Mouse (Mus musculus) stomach, postnatal 0 days (tissue): ENCODE measurements around the gene Psmb4. TPM values are rescaled to one million over a fixed set of nuclear protein-coding genes. Genes with fewer than 3 reads are reported as not detected.
"Not testable (repeated sequence)": the region's sequence is repeated elsewhere in the genome, so short reads cannot be mapped to it uniquely, and the experiment has no call there.

ENCODE experiments used
- ATAC-seq: fragments of 200-750 bp; cut with Nextera tagmentation; 2 replicates; pipeline ENCODE4 v1.8.0; 2017; ENCODE audit not compliant: low FRiP score, low TSS enrichment
- DNase-seq: peaks from one replicate; pipeline ENCODE4 v3.0.0-alpha.2; 2016; ENCODE audit warnings: low spot score
- H3K27ac ChIP-seq: fragments of 300-500 bp; sonication (generic); replicated peaks from 2 replicates; pipeline ENCODE4 v1.5.1; 2014; ENCODE audit warnings: mild to moderate bottlenecking, control low read depth
- H3K27me3 ChIP-seq: fragments of 300-500 bp; sonication (generic); 2 replicates; pipeline ENCODE4 v1.6.1; 2014; ENCODE audit warnings: low read length; ENCODE audit not compliant: control insufficient read depth, insufficient read depth
- H3K36me3 ChIP-seq: fragments of 300-500 bp; sonication (generic); 2 replicates; pipeline ENCODE4 v1.6.1; 2014; ENCODE audit warnings: low read length, mixed read lengths; ENCODE audit not compliant: control insufficient read depth, insufficient read depth
- H3K4me1 ChIP-seq: fragments of 300-500 bp; sonication (generic); replicated peaks from 2 replicates; pipeline ENCODE4 v1.6.1; 2014; ENCODE audit warnings: antibody characterized with exemption; ENCODE audit not compliant: control insufficient read depth, insufficient read depth
- H3K4me2 ChIP-seq: fragments of 300-500 bp; sonication (generic); replicated peaks from 2 replicates; pipeline ENCODE4 v1.6.1; 2014; ENCODE audit warnings: low read depth, mild to moderate bottlenecking, control low read depth, moderate library complexity
- H3K4me3 ChIP-seq: fragments of 300-500 bp; sonication (generic); 2 replicates; pipeline ENCODE4 v1.5.1; 2014; ENCODE audit warnings: low read depth, low read length, control low read depth
- H3K9ac ChIP-seq: fragments of 300-500 bp; sonication (generic); 2 replicates; pipeline ENCODE4 v1.6.1; 2014; ENCODE audit warnings: mild to moderate bottlenecking, low read length, control low read depth, mixed read lengths
- H3K9me3 ChIP-seq: fragments of 300-500 bp; sonication (generic); 2 replicates; pipeline ENCODE4 v1.6.1; 2016; ENCODE audit warnings: low read length; ENCODE audit not compliant: control insufficient read depth
- CTCF ChIP-seq: IDR thresholded peaks from 2 replicates; pipeline ENCODE4 v1.5.1; 2016; ENCODE audit warnings: antibody characterized with exemption, low read depth, mild to moderate bottlenecking, moderate library complexity
- EP300 ChIP-seq: optimal IDR thresholded peaks from 2 replicates; pipeline ENCODE3; 2016; ENCODE audit warnings: antibody characterized with exemption
- WGBS: fragments of 180-500 bp; shearing (Covaris S2); extraction: QIAGEN DNeasy Blood & Tissue Kit; methylation state at CpG from one replicate; pipeline ENCODE4 v1.1.7; 2014; 5-methylcytosine and 5-hydroxymethylcytosine counted together
- polyA plus RNA-seq: library from polyadenylated mRNA; unstranded; fragments of >200 nt; fragmentation: Nextera tagmentation; extraction: Ambion mirVana; gene quantifications from 2 replicates; pipeline ENCODE4 v1.2.1, GENCODE M21; 2015

The Psmb4 gene
- polyA plus RNA-seq, 1 experiment from 2014 or later = 251 TPM

DNA sequence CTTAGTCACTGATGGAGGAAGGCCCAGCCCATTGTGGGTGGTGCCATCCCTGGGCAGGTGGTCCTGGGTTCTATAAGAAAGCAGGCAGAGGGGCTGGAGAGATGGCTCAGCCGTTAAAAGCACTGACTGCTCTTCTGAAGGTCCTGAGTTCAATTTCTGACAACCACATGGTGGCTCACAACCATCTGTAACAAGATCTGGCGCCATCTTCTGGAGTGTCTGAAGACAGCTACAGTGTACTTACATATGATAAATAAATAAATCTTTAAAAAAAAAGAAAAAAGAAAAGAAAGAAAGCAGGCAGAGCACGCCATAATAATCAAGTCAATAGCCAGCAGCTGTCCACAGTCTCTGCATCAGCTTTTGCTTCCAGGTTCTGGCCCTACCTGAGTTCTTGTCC lies 18.0 kb upstream of the Psmb4 start:
- H3K27me3 ChIP-seq, DNase-seq, ATAC-seq, H3K36me3 ChIP-seq, H3K9ac ChIP-seq, H3K4me1 ChIP-seq, H3K27ac ChIP-seq, H3K4me2 ChIP-seq, H3K9me3 ChIP-seq, H3K4me3 ChIP-seq: not testable (repeated sequence)
- 60% methylated on average over 3 of the region's 3 CpGs for WGBS
- peak; percentile 47 for TF ChIP-seq CTCF

DNA sequence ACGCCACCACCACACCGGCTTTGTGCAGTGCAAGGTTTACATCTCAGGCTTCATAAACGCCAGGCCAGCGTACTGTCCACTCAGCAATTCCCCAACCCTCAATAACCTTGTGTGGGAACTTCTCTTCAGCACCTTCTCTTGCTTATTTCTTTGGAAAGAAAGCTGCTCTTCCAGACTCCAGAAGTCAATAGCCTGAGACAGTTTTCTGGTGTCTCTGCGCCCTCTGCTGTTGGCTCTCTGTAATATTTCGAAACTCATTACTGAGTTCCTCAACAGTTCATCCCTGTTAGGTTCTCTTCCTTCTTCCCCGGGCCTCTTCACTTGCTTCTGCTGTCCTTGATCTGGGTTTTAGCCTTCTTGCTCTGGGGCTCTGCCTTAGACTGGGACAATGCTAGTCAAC lies 16.0 kb upstream of the Psmb4 start:
- Histone ChIP-seq H3K4me1 (no peaks in the 10 kb centered on the region), H3K9me3 (no peaks in the 10 kb centered on the region), H3K4me2 (no peak overlapping the region), H3K36me3 (no peaks in the 10 kb centered on the region), H3K9ac (no peak overlapping the region), H3K4me3 (no peak overlapping the region), H3K27me3 (no peaks in the 10 kb centered on the region), H3K27ac (no peak overlapping the region)
- 15% methylated on average over 7 of the region's 7 CpGs for WGBS
- ATAC-seq = peak; percentile 45; the same call in 1 of the 2 replicates
- DNase-seq = peak; percentile 65
- TF ChIP-seq CTCF (peak; percentile 83), EP300 (no peak)

DNA sequence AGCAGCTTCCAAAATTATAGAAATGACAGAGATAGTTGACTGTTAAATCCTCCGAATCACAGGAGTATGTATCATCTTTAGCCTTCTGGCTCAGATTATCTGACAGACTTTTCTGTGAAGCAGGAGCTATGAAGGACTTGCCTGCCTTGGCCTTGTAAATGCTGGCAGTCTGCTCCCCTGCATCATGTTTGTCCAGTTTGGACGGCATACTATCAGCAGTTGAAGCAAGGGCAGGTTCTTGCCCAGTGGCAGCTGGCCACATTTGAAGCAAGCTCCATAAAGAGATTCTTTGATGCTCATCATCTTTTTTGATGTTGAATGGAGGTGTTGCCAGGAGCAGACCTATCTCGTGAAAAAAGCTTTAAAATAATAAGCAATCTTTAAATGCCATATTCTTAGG lies 7.3 kb upstream of the Psmb4 start:
- Histone ChIP-seq H3K27ac (no peak overlapping the region), H3K27me3 (no peaks in the 10 kb centered on the region), H3K36me3 (no peaks in the 10 kb centered on the region), H3K4me3 (no peak overlapping the region), H3K4me2 (no peak overlapping the region), H3K9me3 (no peaks in the 10 kb centered on the region), H3K9ac (no peak overlapping the region), H3K4me1 (no peaks in the 10 kb centered on the region)
- ATAC-seq (no peak), DNase-seq (no peak)
- TF ChIP-seq CTCF (no peak), EP300 (no peak)
- 64% methylated on average over 3 of the region's 3 CpGs for WGBS

DNA sequence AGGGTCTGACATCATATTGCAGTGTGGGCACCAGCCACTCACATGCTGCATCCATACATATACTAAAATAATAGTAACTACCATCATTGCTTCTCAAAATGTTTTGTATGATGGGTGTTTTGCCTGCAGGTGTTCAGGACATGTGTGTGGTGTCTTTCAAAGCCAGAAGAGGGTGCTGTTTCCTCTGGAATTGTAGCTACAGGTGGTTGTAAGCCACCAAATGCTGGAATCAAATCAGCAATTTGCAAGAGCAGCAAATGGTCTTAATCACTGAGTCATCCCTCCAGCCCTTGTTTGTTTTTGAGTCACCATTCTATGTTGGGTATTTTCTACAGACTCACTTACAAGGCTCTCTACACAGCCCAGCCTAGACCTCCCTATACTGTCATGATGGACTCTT lies 1.8 kb upstream of the Psmb4 start:
- Histone ChIP-seq H3K9ac (no peak overlapping the region), H3K36me3 (peaks cover 6% of the 10 kb centered on the region; the same call in 1 of the 2 replicates), H3K4me1 (peaks cover 3% of the 10 kb centered on the region; the same call in 1 of the 2 replicates), H3K27me3 (no peaks in the 10 kb centered on the region), H3K4me3 (no peak overlapping the region), H3K4me2 (no peak overlapping the region), H3K27ac (no peak overlapping the region), H3K9me3 (no peaks in the 10 kb centered on the region)
- TF ChIP-seq EP300 (no peak), CTCF (peak; percentile 84)
- DNase-seq = peak; percentile 54
- peak; percentile 71 for ATAC-seq

DNA sequence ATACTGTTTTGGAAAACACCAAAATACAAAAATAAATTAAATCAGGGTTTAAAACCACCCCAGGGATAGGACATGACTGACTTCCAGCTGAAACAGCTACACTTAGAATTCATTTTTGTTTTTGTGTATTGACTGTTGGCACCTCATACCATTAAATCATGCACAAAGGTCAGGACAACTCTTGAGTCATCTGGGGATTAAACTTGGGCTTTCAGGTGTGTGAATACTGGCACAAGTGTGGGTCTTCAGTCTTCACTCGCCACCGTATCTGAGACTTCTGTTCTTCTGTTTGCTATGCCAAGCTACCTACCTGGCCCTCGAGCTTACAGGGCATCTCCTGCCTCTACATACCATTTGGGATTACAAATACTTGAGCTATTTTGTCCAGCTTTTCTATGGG lies 4.2 kb downstream of the Psmb4 start:
- H3K27ac ChIP-seq = no peak overlapping the region
- H3K27me3 ChIP-seq = no peaks in the 10 kb centered on the region
- DNase-seq = no peak
- TF ChIP-seq CTCF (no peak), EP300 (no peak)
- peaks cover 42% of the 10 kb centered on the region for H3K36me3 ChIP-seq
- no peaks in the 10 kb centered on the region for H3K9me3 ChIP-seq
- no peak overlapping the region for H3K9ac ChIP-seq
- no peak overlapping the region for H3K4me3 ChIP-seq
- ATAC-seq = no peak
- H3K4me2 ChIP-seq = no peak overlapping the region
- peaks cover 3% of the 10 kb centered on the region; the same call in 1 of the 2 replicates for H3K4me1 ChIP-seq
- 77% methylated on average over 3 of the region's 3 CpGs for WGBS

DNA sequence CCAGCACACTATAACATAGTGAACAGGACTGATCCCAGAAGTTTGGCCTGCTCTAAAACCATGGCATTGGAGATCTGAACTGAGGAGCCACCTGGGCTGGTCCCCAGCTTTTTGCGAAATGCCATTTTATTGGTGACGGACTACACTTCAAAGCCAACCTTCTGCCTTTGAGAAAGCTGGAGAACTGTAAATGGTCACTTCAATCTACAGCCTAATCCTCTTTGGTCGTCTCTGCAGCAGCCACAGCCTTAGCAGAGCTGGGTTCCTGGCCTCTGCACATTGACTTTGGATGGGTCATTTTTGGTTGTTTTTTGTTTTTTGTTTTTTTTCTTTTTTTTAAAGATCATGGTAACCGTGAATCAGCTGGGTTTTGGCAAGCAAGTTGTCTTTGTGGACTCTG lies 4.9 kb downstream of the Psmb4 start:
- Histone ChIP-seq H3K27me3 (no peaks in the 10 kb centered on the region), H3K4me2 (no peak overlapping the region), H3K4me3 (no peak overlapping the region), H3K27ac (no peak overlapping the region), H3K4me1 (peaks cover 3% of the 10 kb centered on the region; the same call in 1 of the 2 replicates), H3K36me3 (peaks cover 49% of the 10 kb centered on the region), H3K9ac (no peak overlapping the region), H3K9me3 (no peaks in the 10 kb centered on the region)
- ATAC-seq (no peak), DNase-seq (no peak)
- 70% methylated on average over 4 of the region's 4 CpGs for WGBS
- no peak for TF ChIP-seq EP300
